Mouse (Mus musculus) heart, embryonic 14.5 days (tissue): Measurements from ENCODE around the gene Ambn. TPM values are rescaled to one million over a fixed set of nuclear protein-coding genes. Genes with fewer than 3 reads are reported as not detected.

Source experiments
- ATAC-seq: fragments of 200-750 bp; cut with Nextera tagmentation; 2 replicates; pipeline ENCODE4 v1.8.0; 2017; ENCODE audit warnings: low read depth, moderate TSS enrichment; ENCODE audit not compliant: insufficient number of reproducible peaks, insufficient read depth, low FRiP score
- H3K27ac ChIP-seq, 2 experiments: fragments of 200-500 bp in 1 of 2; fragments of 300-500 bp in 1 of 2; sonication (generic) in 1 of 2; replicated peaks in 1 of 2; 2 replicates each; pipeline ENCODE4 v1.5.1; 2012 to 2014; ENCODE audit warnings: low read depth in 2 of 2, low read length in 2 of 2, control low read depth in 1 of 2, mild to moderate bottlenecking in 1 of 2, mixed read lengths in 1 of 2; ENCODE audit not compliant: control insufficient read depth in 1 of 2, insufficient read depth in 1 of 2
- H3K27me3 ChIP-seq: fragments of 300-500 bp; sonication (generic); 2 replicates; pipeline ENCODE4 v1.6.1; 2014; ENCODE audit warnings: mild to moderate bottlenecking, low read length, control low read depth; ENCODE audit not compliant: control insufficient read depth, insufficient read depth
- H3K36me3 ChIP-seq: fragments of 300-500 bp; sonication (generic); 2 replicates; pipeline ENCODE4 v1.6.1; 2014; ENCODE audit warnings: mild to moderate bottlenecking, control low read depth, low read length, mixed read lengths; ENCODE audit not compliant: control insufficient read depth, insufficient read depth
- H3K4me1 ChIP-seq, 2 experiments: fragments of 200-500 bp in 1 of 2; fragments of 300-500 bp in 1 of 2; sonication (generic) in 1 of 2; 2 replicates each; pipeline ENCODE4 v1.6.1; 2012 to 2014; ENCODE audit warnings: low read length in 2 of 2, control low read depth in 1 of 2, mixed read lengths in 1 of 2; ENCODE audit not compliant: control insufficient read depth in 2 of 2, insufficient read depth in 2 of 2
- H3K4me2 ChIP-seq: fragments of 300-500 bp; sonication (generic); 2 replicates; pipeline ENCODE4 v1.6.1; 2014; ENCODE audit warnings: mild to moderate bottlenecking, low read length
- H3K4me3 ChIP-seq, 2 experiments: fragments of 200-500 bp in 1 of 2; fragments of 300-500 bp in 1 of 2; sonication (generic) in 1 of 2; 2 replicates each; pipeline ENCODE4 v1.5.1; 2012 to 2014; ENCODE audit warnings: low read length in 2 of 2, mild to moderate bottlenecking in 2 of 2, control low read depth in 1 of 2, low read depth in 1 of 2, moderate library complexity in 1 of 2; ENCODE audit not compliant: control insufficient read depth in 1 of 2, insufficient read depth in 1 of 2
- H3K9ac ChIP-seq: fragments of 300-500 bp; sonication (generic); 2 replicates; pipeline ENCODE4 v1.6.1; 2014; ENCODE audit warnings: mild to moderate bottlenecking, low read length
- H3K9me3 ChIP-seq: fragments of 300-500 bp; sonication (generic); 2 replicates; pipeline ENCODE4 v1.6.1; 2016; ENCODE audit warnings: low read length, control low read depth; ENCODE audit not compliant: control insufficient read depth
- WGBS: fragments of 180-500 bp; shearing (Covaris S2); extraction: QIAGEN DNeasy Blood & Tissue Kit; methylation state at CpG from one replicate; pipeline ENCODE4 v1.1.7; 2014; 5-methylcytosine and 5-hydroxymethylcytosine counted together
- polyA plus RNA-seq: library from polyadenylated mRNA; unstranded; fragments of >200 nt; fragmentation: Nextera tagmentation; extraction: Ambion mirVana; gene quantifications from 2 replicates; pipeline ENCODE4 v1.2.1, GENCODE M21; 2014

Ambn gene
- polyA plus RNA-seq, 1 experiment from 2014 or later: not detected

DNA sequence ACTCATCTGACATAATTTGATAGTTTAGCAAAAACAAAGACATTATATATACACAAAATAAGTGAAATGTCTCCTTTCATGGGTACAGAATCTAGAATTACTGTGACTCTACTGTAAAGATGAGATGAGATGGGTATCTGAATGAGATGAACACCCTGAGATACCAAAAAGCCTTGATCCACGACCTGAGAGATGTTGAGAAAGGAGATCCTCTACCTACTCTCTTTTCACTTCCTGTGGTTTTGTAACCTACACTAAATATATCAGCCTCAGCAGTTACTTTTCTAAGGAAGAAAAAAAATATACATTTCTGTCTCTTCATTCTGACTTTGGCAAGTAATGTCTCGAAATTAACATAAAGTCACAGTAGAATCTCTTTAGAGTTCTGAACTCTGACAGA, 33.2 kb downstream of the Ambn start:
- ATAC-seq: no peak
- Histone ChIP-seq H3K27ac (no peak overlapping the region), H3K4me3 (no peak overlapping the region)

DNA sequence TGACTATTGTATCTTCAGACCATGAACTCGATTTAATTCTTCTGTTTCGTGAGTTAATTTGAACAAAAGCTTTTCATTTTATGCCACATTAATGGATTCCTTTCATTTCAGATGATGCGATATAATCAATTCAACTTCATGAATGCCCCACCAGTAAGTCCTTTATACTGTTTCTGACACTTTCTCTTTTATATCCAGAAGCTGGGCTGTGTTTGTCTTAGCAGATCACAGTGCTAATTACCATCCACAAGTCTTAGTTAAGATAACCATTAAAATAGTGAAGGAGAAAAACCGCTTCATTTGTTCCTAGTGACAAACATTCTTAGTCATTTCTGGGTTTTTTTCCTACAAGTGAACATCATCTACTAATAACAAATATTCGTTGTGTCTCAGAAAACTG, 35.3 kb downstream of the Ambn start:
- WGBS: 82% methylated on average over 5 of the region's 5 CpGs
- no peak for ATAC-seq
- Histone ChIP-seq H3K36me3 (no peaks in the 10 kb centered on the region), H3K9me3 (no peaks in the 10 kb centered on the region), H3K27me3 (no peaks in the 10 kb centered on the region), H3K4me1 (no peaks in the 10 kb centered on the region), H3K27ac (no peak overlapping the region), H3K4me3 (no peak overlapping the region), H3K9ac (no peak overlapping the region), H3K4me2 (no peak overlapping the region)

More for the DNA sequence above, 33.2 kb downstream of the Ambn start:
- Histone ChIP-seq H3K4me1 (no peaks in the 10 kb centered on the region), H3K4me2 (no peak overlapping the region), H3K9ac (no peak overlapping the region), H3K36me3 (no peaks in the 10 kb centered on the region), H3K9me3 (no peaks in the 10 kb centered on the region), H3K27me3 (no peaks in the 10 kb centered on the region)
- 65% methylated on average over 2 of the region's 2 CpGs for WGBS

- Histone ChIP-seq H3K27ac (no peak overlapping the region), H3K36me3 (no peaks in the 10 kb centered on the region), H3K4me1 (no peaks in the 10 kb centered on the region), H3K4me3 (no peak overlapping the region), H3K27me3 (no peaks in the 10 kb centered on the region), H3K4me2 (no peak overlapping the region), H3K9me3 (no peaks in the 10 kb centered on the region), H3K9ac (no peak overlapping the region)
- WGBS: 80% methylated on average over 3 of the region's 3 CpGs
- no peak for ATAC-seq
These were observed 44.0 kb downstream of the Ambn start for GRCm38 (mm10) chr5:88499781-88500180.

DNA sequence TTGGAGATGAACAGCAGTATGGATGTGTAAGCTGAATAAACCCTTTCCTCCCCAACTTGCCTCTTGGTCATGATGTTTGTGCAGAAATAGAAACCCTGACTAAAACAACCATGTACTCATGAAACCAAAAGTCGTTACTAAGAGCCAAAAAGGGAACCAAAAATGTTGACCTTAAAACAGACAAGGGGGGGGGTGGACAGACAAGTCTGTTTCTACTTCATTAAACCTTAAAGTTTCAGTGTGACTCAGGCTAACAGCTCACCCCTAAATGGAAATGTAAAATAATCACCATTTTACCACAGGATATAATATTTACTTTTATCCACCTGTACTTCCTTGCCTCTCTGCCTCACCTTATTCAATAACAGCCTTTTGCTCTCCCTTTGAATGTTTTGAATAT, 52.8 kb downstream of the Ambn start:
- WGBS: 73% methylated on average over 1 of the region's 1 CpGs
- no peak for ATAC-seq
- Histone ChIP-seq H3K4me3 (no peak overlapping the region), H3K9ac (no peak overlapping the region), H3K9me3 (no peaks in the 10 kb centered on the region), H3K36me3 (no peaks in the 10 kb centered on the region), H3K4me1 (no peaks in the 10 kb centered on the region), H3K27me3 (no peaks in the 10 kb centered on the region), H3K27ac (no peak overlapping the region), H3K4me2 (no peak overlapping the region)

GRCm38 (mm10) chr5:88508990-88509389, 53.2 kb downstream of the Ambn start:
- no peaks in the 10 kb centered on the region for H3K36me3 ChIP-seq
- H3K9ac ChIP-seq: no peak overlapping the region
- H3K4me2 ChIP-seq: no peak overlapping the region
- ATAC-seq: no peak
- 77% methylated on average over 1 of the region's 1 CpGs for WGBS
- H3K4me1 ChIP-seq: no peaks in the 10 kb centered on the region
- H3K27ac ChIP-seq: no peak overlapping the region
- H3K4me3 ChIP-seq: no peak overlapping the region
- H3K27me3 ChIP-seq: no peaks in the 10 kb centered on the region
- no peaks in the 10 kb centered on the region for H3K9me3 ChIP-seq

Other genes starting within 250 kb of the Ambn start
- gene Gm7714, start 187.1 kb upstream of the Ambn start, polyA plus RNA-seq: not detected in 2 replicates
- gene Prol1, start 138.7 kb upstream of the Ambn start, polyA plus RNA-seq: not detected in 2 replicates
- gene Amtn, start 79.9 kb upstream of the Ambn start, polyA plus RNA-seq: not detected in 2 replicates
- not detected in 2 replicates for gene Enam, start 32.0 kb downstream of the Ambn start, polyA plus RNA-seq
- 0.11 TPM in 1 of 2 replicates, not detected in the other for gene Jchain, start 71.9 kb downstream of the Ambn start, polyA plus RNA-seq
- gene Utp3, start 98.5 kb downstream of the Ambn start, polyA plus RNA-seq: 42.0 and 42.3 TPM in 2 replicates
- gene Rufy3, start 109.0 kb downstream of the Ambn start, polyA plus RNA-seq: 15.6 and 16.5 TPM in 2 replicates
- gene Grsf1, start 220.2 kb downstream of the Ambn start, polyA plus RNA-seq: 93.9 and 95.3 TPM in 2 replicates